Mouse (Mus musculus) liver, embryonic 15.5 days (tissue): Measurements from ENCODE around the gene 9130409I23Rik. TPM values are rescaled to one million over a fixed set of nuclear protein-coding genes. Genes with fewer than 3 reads are reported as not detected.
A peak's percentile ranks its signal among the peaks of the same experiment; 100 is the strongest.

Experiments used
- ATAC-seq: fragments of 200-750 bp; cut with Nextera tagmentation; 2 replicates; pipeline ENCODE4 v1.8.0; 2017; ENCODE audit warnings: moderate number of reproducible peaks, mild to moderate bottlenecking, moderate library complexity; ENCODE audit not compliant: insufficient read depth
- H3K27ac ChIP-seq: fragments of 300-500 bp; sonication (generic); replicated peaks from 2 replicates; pipeline ENCODE4 v1.5.1; 2015; ENCODE audit warnings: mild to moderate bottlenecking, inconsistent platforms
- H3K27me3 ChIP-seq: fragments of 300-500 bp; sonication (generic); 2 replicates; pipeline ENCODE4 v1.6.1; 2015; ENCODE audit warnings: mild to moderate bottlenecking, inconsistent platforms
- H3K36me3 ChIP-seq: fragments of 300-500 bp; sonication (generic); replicated peaks from 2 replicates; pipeline ENCODE4 v1.6.1; 2015; ENCODE audit warnings: moderate library complexity, mild to moderate bottlenecking, inconsistent platforms
- H3K4me1 ChIP-seq: fragments of 300-500 bp; sonication (generic); replicated peaks from 2 replicates; pipeline ENCODE4 v1.6.1; 2015; ENCODE audit warnings: inconsistent platforms
- H3K4me2 ChIP-seq: fragments of 300-500 bp; sonication (generic); 2 replicates; pipeline ENCODE4 v1.6.1; 2015; ENCODE audit warnings: moderate library complexity, mild to moderate bottlenecking, inconsistent platforms
- H3K4me3 ChIP-seq: fragments of 300-500 bp; sonication (generic); replicated peaks from 2 replicates; pipeline ENCODE4 v1.5.1; 2015; ENCODE audit warnings: mild to moderate bottlenecking, inconsistent platforms
- H3K9ac ChIP-seq: fragments of 300-500 bp; sonication (generic); 2 replicates; pipeline ENCODE4 v1.6.1; 2015; ENCODE audit warnings: moderate library complexity, mild to moderate bottlenecking, inconsistent platforms
- H3K9me3 ChIP-seq: fragments of 300-500 bp; sonication (generic); replicated peaks from 2 replicates; pipeline ENCODE4 v1.6.1; 2016; ENCODE audit warnings: inconsistent platforms
- WGBS: fragments of 180-500 bp; shearing (Covaris S2); methylation state at CpG from one replicate; pipeline ENCODE4 v1.1.7; 2015; ENCODE audit warnings: mixed read lengths; ENCODE audit not compliant: insufficient replicate concordance; 5-methylcytosine and 5-hydroxymethylcytosine counted together
- polyA plus RNA-seq: library from polyadenylated mRNA; unstranded; fragments of >200 nt; fragmentation: Nextera tagmentation; extraction: Ambion mirVana; gene quantifications from 2 replicates; pipeline ENCODE4 v1.2.1, GENCODE M21; 2015

Gene 9130409I23Rik
- 0.10 TPM in 1 of 2 replicates, not detected in the other for polyA plus RNA-seq

DNA sequence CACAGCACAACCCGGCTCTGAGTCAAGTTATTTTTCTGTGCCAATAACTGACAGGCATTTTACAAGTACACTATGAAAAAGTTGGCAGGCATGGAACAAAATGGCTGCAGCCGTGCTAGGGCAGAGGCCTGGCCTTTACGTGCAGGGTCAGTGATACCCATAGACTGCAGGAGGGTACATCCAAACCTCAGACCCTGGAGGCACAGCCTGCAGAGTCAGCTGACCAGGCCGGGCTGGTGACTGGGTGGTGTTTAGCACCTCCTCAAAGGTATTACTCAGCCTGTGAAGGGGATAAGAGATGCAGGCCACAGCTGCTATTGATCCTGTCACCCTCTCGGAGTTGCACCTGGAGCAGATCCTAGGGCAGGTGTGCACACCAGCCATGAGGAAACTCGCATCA lies at the start of gene 9130409I23Rik:
Gene 9130409I23Rik, plus strand, starts transcription at position 301 of the 400 bp plus-strand sequence.
- ATAC-seq = no peak
- Histone ChIP-seq H3K4me1 (no peaks in the 10 kb centered on the region), H3K4me2 (no peak within 1 kb of the TSS), H3K9me3 (no peaks in the 10 kb centered on the region), H3K9ac (no peak within 1 kb of the TSS), H3K27me3 (0 out of 2 replicates have a peak, but pooled peaks cover 2% of the 10 kb centered on the region), H3K36me3 (no peaks in the 10 kb centered on the region), H3K27ac (no peak within 1 kb of the TSS), H3K4me3 (no peak within 1 kb of the TSS)
- WGBS = 65% methylated on average over 6 of the region's 6 CpGs

- H3K9ac ChIP-seq = no peak overlapping the region
- 0 out of 2 replicates have a peak overlapping the region, but pooled peaks have one; percentile 24 for H3K27ac ChIP-seq
- H3K4me3 ChIP-seq = no peak overlapping the region
- no peaks in the 10 kb centered on the region for H3K9me3 ChIP-seq
- H3K36me3 ChIP-seq = no peaks in the 10 kb centered on the region
- ATAC-seq = no peak
- 0 out of 2 replicates have a peak, but pooled peaks cover 6% of the 10 kb centered on the region for H3K27me3 ChIP-seq
- no peak overlapping the region for H3K4me2 ChIP-seq
- peaks cover 19% of the 10 kb centered on the region for H3K4me1 ChIP-seq
- WGBS = 60% methylated on average over 3 of the region's 3 CpGs
Measured at GRCm38 (mm10) chr1:181001621-181002020, 49.4 kb upstream of the 9130409I23Rik start.

DNA sequence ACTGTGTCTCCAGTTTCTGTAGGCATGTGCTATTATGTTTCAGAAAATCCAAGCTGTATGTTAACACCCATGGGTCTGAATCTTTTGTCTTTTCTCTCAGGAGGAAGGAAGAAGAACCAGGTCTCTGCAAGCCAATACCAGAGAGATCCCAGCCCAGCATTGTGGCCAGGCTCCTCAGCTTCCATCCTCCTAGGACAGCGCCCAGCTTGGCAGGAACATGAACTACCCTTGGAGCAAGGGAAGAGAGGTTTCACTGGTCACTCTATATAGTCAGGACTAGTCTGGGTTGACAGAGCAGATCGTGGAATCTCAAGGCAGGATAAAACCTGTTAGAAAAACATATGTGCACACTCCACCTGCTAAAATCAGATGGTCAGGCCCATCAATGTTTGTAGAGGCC lies 47.2 kb upstream of the 9130409I23Rik start:
- Histone ChIP-seq H3K4me3 (no peak overlapping the region), H3K27ac (no peak overlapping the region), H3K4me2 (no peak overlapping the region), H3K9me3 (no peaks in the 10 kb centered on the region), H3K4me1 (peaks cover 19% of the 10 kb centered on the region), H3K27me3 (0 out of 2 replicates have a peak, but pooled peaks cover 6% of the 10 kb centered on the region), H3K36me3 (no peaks in the 10 kb centered on the region), H3K9ac (no peak overlapping the region)
- ATAC-seq = no peak
- 50% methylated on average over 2 of the region's 2 CpGs for WGBS

- no peak overlapping the region for H3K27ac ChIP-seq
- no peak overlapping the region for H3K4me3 ChIP-seq
- WGBS = 47% methylated on average over 8 of the region's 8 CpGs
- H3K36me3 ChIP-seq = no peaks in the 10 kb centered on the region
- H3K9ac ChIP-seq = no peak overlapping the region
- ATAC-seq = peak; percentile 56; the same call in 1 of the 2 replicates
- H3K4me2 ChIP-seq = no peak overlapping the region
- H3K9me3 ChIP-seq = no peaks in the 10 kb centered on the region
- H3K27me3 ChIP-seq = no peaks in the 10 kb centered on the region
- peaks cover 14% of the 10 kb centered on the region; the same call in 1 of the 2 replicates for H3K4me1 ChIP-seq
Measured at GRCm38 (mm10) chr1:181005331-181005730, 45.7 kb upstream of the 9130409I23Rik start.

DNA sequence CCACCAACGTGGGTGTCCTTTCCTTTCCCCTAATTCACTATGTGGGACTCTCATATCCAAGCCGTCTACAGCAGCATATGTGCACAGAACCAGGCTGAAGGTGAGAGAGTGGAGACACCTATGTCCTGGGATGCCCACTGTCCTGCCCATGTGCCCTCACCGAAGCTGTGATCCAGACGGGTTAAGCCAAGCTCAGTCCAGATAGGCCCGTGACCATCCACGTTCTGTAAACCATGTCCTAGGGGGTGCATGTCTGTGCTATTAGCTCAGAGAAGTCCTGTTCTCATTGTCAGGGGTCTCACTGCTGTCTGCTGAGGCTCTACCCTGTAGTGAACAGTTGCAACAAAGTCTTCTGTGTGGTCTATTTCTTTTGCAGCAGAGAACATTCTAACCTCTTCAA lies 43.2 kb upstream of the 9130409I23Rik start:
- H3K36me3 ChIP-seq = no peaks in the 10 kb centered on the region
- H3K9ac ChIP-seq = no peak overlapping the region
- 65% methylated on average over 6 of the region's 6 CpGs for WGBS
- no peaks in the 10 kb centered on the region for H3K9me3 ChIP-seq
- no peak for ATAC-seq
- peaks cover 8% of the 10 kb centered on the region; the same call in 1 of the 2 replicates for H3K4me1 ChIP-seq
- no peak overlapping the region for H3K4me3 ChIP-seq
- no peak overlapping the region for H3K4me2 ChIP-seq
- peaks cover 5% of the 10 kb centered on the region; the same call in 1 of the 2 replicates for H3K27me3 ChIP-seq
- H3K27ac ChIP-seq = no peak overlapping the region

DNA sequence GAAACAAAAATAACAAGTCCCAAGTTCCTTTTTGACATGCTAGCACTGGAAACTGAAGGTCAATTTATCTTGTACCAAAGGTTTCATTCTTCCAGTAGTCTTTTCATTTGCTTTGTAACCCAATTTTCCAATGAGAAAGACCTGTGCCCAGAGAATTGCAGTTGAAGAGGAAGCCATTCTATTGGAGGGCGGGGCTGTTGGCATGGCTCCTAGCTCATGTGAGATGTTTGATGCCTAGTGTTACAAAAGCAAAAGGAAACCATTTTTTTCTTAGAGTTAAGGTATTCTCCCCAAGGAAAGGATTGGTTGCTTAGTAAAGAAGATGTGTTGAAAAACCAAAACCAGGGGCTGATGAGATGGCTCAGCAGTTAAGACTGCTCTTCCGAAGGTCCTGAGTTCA lies 42.8 kb upstream of the 9130409I23Rik start:
- WGBS = 75% methylated on average over 2 of the region's 2 CpGs
- Histone ChIP-seq H3K4me1 (peaks cover 8% of the 10 kb centered on the region; the same call in 1 of the 2 replicates), H3K9me3 (no peaks in the 10 kb centered on the region), H3K27ac (no peak overlapping the region), H3K27me3 (peaks cover 9% of the 10 kb centered on the region; the same call in 1 of the 2 replicates), H3K4me2 (no peak overlapping the region), H3K4me3 (no peak overlapping the region), H3K36me3 (no peaks in the 10 kb centered on the region), H3K9ac (no peak overlapping the region)
- no peak for ATAC-seq

DNA sequence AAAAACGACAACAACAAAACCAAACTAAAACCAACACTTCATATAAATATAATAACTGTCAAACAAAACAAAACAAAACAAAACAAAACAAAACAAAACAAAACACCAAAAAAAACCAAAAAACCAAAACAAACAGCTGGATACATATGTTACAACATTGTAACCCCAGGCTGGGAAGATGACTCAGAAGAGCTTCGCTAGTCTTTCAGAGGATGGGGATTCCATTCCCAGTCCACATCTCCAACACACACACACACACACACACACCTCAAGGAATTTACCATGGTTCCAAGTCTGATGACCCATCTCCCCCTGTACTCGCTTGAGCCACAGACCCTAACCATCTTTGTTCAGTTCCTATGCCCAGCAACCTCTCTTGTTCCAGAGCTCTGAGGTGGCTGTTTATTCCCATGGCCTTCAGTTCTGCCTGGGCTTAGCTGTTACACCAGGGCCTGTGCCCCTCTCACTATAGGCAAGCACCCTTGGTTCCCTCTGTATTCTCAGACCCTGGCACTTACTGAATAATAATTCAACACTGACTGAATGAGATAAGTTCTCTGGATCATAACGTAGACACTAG lies 41.9 kb upstream of the 9130409I23Rik start:
- Histone ChIP-seq H3K9me3 (no peaks in the 10 kb centered on the region), H3K36me3 (no peaks in the 10 kb centered on the region), H3K4me2 (no peak overlapping the region), H3K9ac (no peak overlapping the region), H3K4me3 (no peak overlapping the region), H3K27ac (no peak overlapping the region), H3K4me1 (peaks cover 8% of the 10 kb centered on the region; the same call in 1 of the 2 replicates), H3K27me3 (peaks cover 13% of the 10 kb centered on the region; the same call in 1 of the 2 replicates)
- 65% methylated on average over 4 of the region's 4 CpGs for WGBS
- no peak for ATAC-seq

GRCm38 (mm10) chr1:181009754-181010153 lies 41.3 kb upstream of the 9130409I23Rik start:
- Histone ChIP-seq H3K9me3 (no peaks in the 10 kb centered on the region), H3K36me3 (no peaks in the 10 kb centered on the region), H3K27me3 (peaks cover 17% of the 10 kb centered on the region), H3K4me1 (peaks cover 8% of the 10 kb centered on the region; the same call in 1 of the 2 replicates), H3K4me3 (no peak overlapping the region), H3K27ac (no peak overlapping the region), H3K9ac (no peak overlapping the region), H3K4me2 (no peak overlapping the region)
- WGBS = 49% methylated on average over 3 of the region's 3 CpGs
- ATAC-seq = no peak

- no peak for ATAC-seq
- WGBS = 62% methylated on average over 4 of the region's 4 CpGs
- H3K36me3 ChIP-seq = no peaks in the 10 kb centered on the region
- H3K4me2 ChIP-seq = no peak overlapping the region
- peaks cover 23% of the 10 kb centered on the region for H3K27me3 ChIP-seq
- H3K27ac ChIP-seq = no peak overlapping the region
- H3K4me3 ChIP-seq = no peak overlapping the region
- H3K9ac ChIP-seq = no peak overlapping the region
- no peaks in the 10 kb centered on the region for H3K9me3 ChIP-seq
- H3K4me1 ChIP-seq = peaks cover 5% of the 10 kb centered on the region; the same call in 1 of the 2 replicates
Measured at GRCm38 (mm10) chr1:181010171-181010932, 40.7 kb upstream of the 9130409I23Rik start.

- ATAC-seq = no peak
- peaks cover 7% of the 10 kb centered on the region; the same call in 1 of the 2 replicates for H3K4me1 ChIP-seq
- H3K9me3 ChIP-seq = no peaks in the 10 kb centered on the region
- peaks cover 36% of the 10 kb centered on the region for H3K27me3 ChIP-seq
- no peak overlapping the region for H3K27ac ChIP-seq
- no peak overlapping the region for H3K9ac ChIP-seq
- no peaks in the 10 kb centered on the region for H3K36me3 ChIP-seq
- no peak overlapping the region for H3K4me3 ChIP-seq
- no peak overlapping the region for H3K4me2 ChIP-seq
- 58% methylated on average over 5 of the region's 5 CpGs for WGBS
Measured at GRCm38 (mm10) chr1:181011601-181012000, 39.4 kb upstream of the 9130409I23Rik start.

DNA sequence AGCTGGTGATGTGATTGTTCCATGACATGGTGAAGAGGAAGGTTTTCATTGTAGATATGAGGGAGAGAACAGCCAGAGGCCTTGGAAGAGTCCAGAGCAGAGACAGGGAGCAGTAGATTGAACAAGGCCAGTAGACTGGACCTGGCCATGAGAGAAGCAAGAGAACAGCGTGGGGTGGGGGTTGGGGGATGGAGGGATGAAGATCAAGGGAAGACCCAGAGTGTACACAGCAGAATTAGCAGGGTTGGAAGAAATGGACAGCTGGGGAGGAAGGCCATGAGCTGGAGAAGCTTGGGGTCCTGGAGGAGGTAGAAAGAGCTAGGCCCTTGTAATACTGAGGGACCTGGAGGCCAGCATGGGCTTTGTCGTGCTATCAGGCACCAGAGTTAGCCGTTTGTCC lies 38.6 kb upstream of the 9130409I23Rik start:
- no peaks in the 10 kb centered on the region for H3K9me3 ChIP-seq
- H3K27me3 ChIP-seq = peaks cover 44% of the 10 kb centered on the region
- no peak overlapping the region for H3K27ac ChIP-seq
- H3K4me2 ChIP-seq = no peak overlapping the region
- WGBS = 54% methylated on average over 3 of the region's 3 CpGs
- H3K4me1 ChIP-seq = peaks cover 14% of the 10 kb centered on the region; the same call in 1 of the 2 replicates
- no peak overlapping the region for H3K9ac ChIP-seq
- no peak overlapping the region for H3K4me3 ChIP-seq
- no peaks in the 10 kb centered on the region for H3K36me3 ChIP-seq
- no peak for ATAC-seq
